Mouse (Mus musculus) MEL (cell line): ENCODE measurements at regions not wholly inside any gene's neighbourhood (a gene's known extent, or its start where the extent isn't known, plus 50 kb on each side); places are given as distances from the start of the nearest gene placed in this dataset.

Experiments
- DNase-seq: peaks from one replicate; pipeline ENCODE4 v3.0.0; 2011; ENCODE audit warnings: low read depth, low spot score
- H3K27ac ChIP-seq: 2 replicates; pipeline ENCODE4 v1.5.1; 2012; ENCODE audit warnings: low read depth, mild to moderate bottlenecking, control low read depth, low read length, moderate library complexity; ENCODE audit not compliant: control insufficient read depth
- H3K27me3 ChIP-seq, 2 experiments: fragments of 150-350 bp in 1 of 2; sonication (generic) in 1 of 2; 2 replicates each; pipeline ENCODE4 v1.6.1; 2012; ENCODE audit warnings: low read length in 2 of 2, mild to moderate bottlenecking in 2 of 2, improper control_type of control experiment in 1 of 2, moderate library complexity in 1 of 2; ENCODE audit not compliant: insufficient read depth in 2 of 2, control insufficient read depth in 1 of 2
- H3K36me3 ChIP-seq, 2 experiments: 2 replicates each; pipeline ENCODE4 v1.6.1; 2012 to 2014; ENCODE audit warnings: low read length in 2 of 2, improper control_type of control experiment in 1 of 2, inconsistent platforms in 1 of 2, mild to moderate bottlenecking in 1 of 2; ENCODE audit not compliant: insufficient read depth in 2 of 2, control insufficient read depth in 1 of 2
- H3K4me1 ChIP-seq, 2 experiments: fragments of 150-350 bp in 1 of 2; sonication (generic) in 1 of 2; 2 replicates each; pipeline ENCODE4 v1.6.1; 2012; ENCODE audit warnings: low read length in 2 of 2, improper control_type of control experiment in 1 of 2, mild to moderate bottlenecking in 1 of 2; ENCODE audit not compliant: insufficient read depth in 2 of 2, control insufficient read depth in 1 of 2
- H3K4me3 ChIP-seq, 2 experiments: fragments of 150-350 bp in 1 of 2; sonication (generic) in 1 of 2; 2 replicates each; pipeline ENCODE4 v1.5.1; 2012; ENCODE audit warnings: low read depth in 2 of 2, low read length in 2 of 2, mild to moderate bottlenecking in 2 of 2, moderate library complexity in 2 of 2, control low read depth in 1 of 2, improper control_type of control experiment in 1 of 2; ENCODE audit not compliant: control insufficient read depth in 1 of 2, insufficient read depth in 1 of 2
- H3K79me2 ChIP-seq: 2 replicates; pipeline ENCODE4 v1.6.1; 2012; ENCODE audit warnings: mild to moderate bottlenecking, low read length, moderate library complexity; ENCODE audit not compliant: control insufficient read depth, poor library complexity, insufficient read depth
- H3K9ac ChIP-seq: 2 replicates; pipeline ENCODE4 v1.6.1; 2012; ENCODE audit warnings: low read depth, mild to moderate bottlenecking, control low read depth, low read length, moderate library complexity; ENCODE audit not compliant: control insufficient read depth, poor library complexity, severe bottlenecking
- H3K9me3 ChIP-seq: fragments of 150-350 bp; sonication (generic); replicated peaks from 2 replicates; pipeline ENCODE4 v1.6.1; 2012; ENCODE audit warnings: mild to moderate bottlenecking, low read length, improper control_type of control experiment, moderate library complexity; ENCODE audit not compliant: insufficient read depth
- BHLHE40 ChIP-seq: IDR thresholded peaks from 2 replicates; pipeline ENCODE4 v1.6.1; 2012; ENCODE audit warnings: low read depth, mild to moderate bottlenecking, inconsistent platforms, low read length, improper control_type of control experiment, borderline replicate concordance
- CHD1 ChIP-seq: IDR thresholded peaks from 2 replicates; pipeline ENCODE4 v1.6.1; 2012; ENCODE audit warnings: low read depth, mild to moderate bottlenecking, inconsistent platforms, low read length, improper control_type of control experiment
- CTCF ChIP-seq, 3 experiments: IDR thresholded peaks in 2 of 3; conservative IDR thresholded peaks in 1 of 3; 2 replicates each; pipeline ENCODE4 v1.5.1; 2011 to 2012; ENCODE audit warnings: low read length in 3 of 3, low read depth in 2 of 3, mild to moderate bottlenecking in 2 of 3, improper control_type of control experiment in 1 of 3, inconsistent platforms in 1 of 3, mixed read lengths in 1 of 3, moderate library complexity in 1 of 3; ENCODE audit not compliant: control insufficient read depth in 1 of 3, insufficient read depth in 1 of 3, poor library complexity in 1 of 3, severe bottlenecking in 1 of 3
- ELF1 ChIP-seq: IDR thresholded peaks from 2 replicates; pipeline ENCODE4 v1.6.1; 2014; ENCODE audit warnings: low read depth, mild to moderate bottlenecking, inconsistent platforms, low read length, improper control_type of control experiment, moderate library complexity
- EP300 ChIP-seq, 2 experiments: IDR thresholded peaks; 2 replicates each; pipeline ENCODE4 v1.6.1; 2011; ENCODE audit warnings: improper control_type of control experiment in 2 of 2, low read length in 2 of 2, low read depth in 1 of 2, mild to moderate bottlenecking in 1 of 2
- GABPA ChIP-seq: IDR thresholded peaks from 2 replicates; pipeline ENCODE4 v1.6.1; 2012; ENCODE audit warnings: low read depth, mild to moderate bottlenecking, inconsistent platforms, low read length, improper control_type of control experiment, moderate library complexity
- GATA1 ChIP-seq: IDR thresholded peaks from 2 replicates; pipeline ENCODE4 v1.6.1; 2011; ENCODE audit warnings: low read depth, low read length, improper control_type of control experiment
- KAT2A ChIP-seq: conservative IDR thresholded peaks from 2 replicates; pipeline ENCODE4 v1.6.1; 2012; ENCODE audit warnings: low read depth, low read length, improper control_type of control experiment, inconsistent platforms
- MAFK ChIP-seq: IDR thresholded peaks from 2 replicates; pipeline ENCODE4 v1.6.1; 2011; ENCODE audit warnings: low read depth, mild to moderate bottlenecking, low read length, improper control_type of control experiment, borderline replicate concordance
- MAX ChIP-seq: IDR thresholded peaks from 2 replicates; pipeline ENCODE4 v1.6.1; 2011; ENCODE audit warnings: low read length, improper control_type of control experiment
- MAZ ChIP-seq: IDR thresholded peaks from 2 replicates; pipeline ENCODE4 v1.6.1; 2012; ENCODE audit warnings: low read depth, mild to moderate bottlenecking, inconsistent platforms, low read length, improper control_type of control experiment
- MEF2A ChIP-seq: IDR thresholded peaks from 2 replicates; pipeline ENCODE4 v1.6.1; 2014; ENCODE audit warnings: low read depth, mild to moderate bottlenecking, inconsistent platforms, low read length, improper control_type of control experiment; ENCODE audit not compliant: poor library complexity, insufficient replicate concordance, severe bottlenecking; ENCODE audit errors: extremely low read depth
- MXI1 ChIP-seq: IDR thresholded peaks from 2 replicates; pipeline ENCODE4 v1.6.1; 2011; ENCODE audit warnings: mild to moderate bottlenecking, low read depth, low read length, improper control_type of control experiment
- MYB ChIP-seq: IDR thresholded peaks from 2 replicates; pipeline ENCODE4 v1.6.1; 2011; ENCODE audit warnings: mild to moderate bottlenecking, low read depth, low read length, improper control_type of control experiment
- MYC ChIP-seq: IDR thresholded peaks from 2 replicates; pipeline ENCODE4 v1.6.1; 2011; ENCODE audit warnings: low read depth, mild to moderate bottlenecking, low read length, improper control_type of control experiment, moderate library complexity
- NELFE ChIP-seq: IDR thresholded peaks from 2 replicates; pipeline ENCODE4 v1.6.1; 2011; ENCODE audit warnings: low read depth, low read length, improper control_type of control experiment
- NRF1 ChIP-seq: IDR thresholded peaks from 2 replicates; pipeline ENCODE4 v1.6.1; 2014; ENCODE audit warnings: low read depth, mild to moderate bottlenecking, inconsistent platforms, low read length, improper control_type of control experiment, moderate library complexity; ENCODE audit not compliant: poor library complexity, insufficient read depth, severe bottlenecking
- POLR2A ChIP-seq, 2 experiments: IDR thresholded peaks; 2 replicates each; pipeline ENCODE4 v1.6.1; 2011 to 2012; ENCODE audit warnings: low read length in 2 of 2, mild to moderate bottlenecking in 2 of 2, control low read depth in 1 of 2, improper control_type of control experiment in 1 of 2, low read depth in 1 of 2, moderate library complexity in 1 of 2; ENCODE audit not compliant: control insufficient read depth in 1 of 2, insufficient read depth in 1 of 2, poor library complexity in 1 of 2
- POLR2AphosphoS5 ChIP-seq: IDR thresholded peaks from 2 replicates; pipeline ENCODE4 v1.6.1; 2012; ENCODE audit warnings: low read depth, borderline replicate concordance, mild to moderate bottlenecking, inconsistent platforms, low read length, moderate library complexity, mixed read lengths
- RAD21 ChIP-seq: IDR thresholded peaks from 2 replicates; pipeline ENCODE4 v1.6.1; 2011; ENCODE audit warnings: mild to moderate bottlenecking, low read depth, low read length, improper control_type of control experiment
- RCOR1 ChIP-seq: IDR thresholded peaks from 2 replicates; pipeline ENCODE4 v1.6.1; 2012; ENCODE audit warnings: low read depth, mild to moderate bottlenecking, inconsistent platforms, low read length, improper control_type of control experiment
- SIN3A ChIP-seq: IDR thresholded peaks from 2 replicates; pipeline ENCODE4 v1.6.1; 2012; ENCODE audit warnings: low read length, improper control_type of control experiment, inconsistent platforms
- SMC3 ChIP-seq: IDR thresholded peaks from 2 replicates; pipeline ENCODE4 v1.6.1; 2011; ENCODE audit warnings: low read depth, low read length, improper control_type of control experiment
- TAL1 ChIP-seq: IDR thresholded peaks from 2 replicates; pipeline ENCODE4 v1.6.1; 2012; ENCODE audit warnings: mild to moderate bottlenecking, inconsistent platforms, low read length, moderate library complexity, mixed read lengths
- TBP ChIP-seq: IDR thresholded peaks from 2 replicates; pipeline ENCODE4 v1.8.0; 2011; ENCODE audit warnings: low read depth, low read length, improper control_type of control experiment
- TCF12 ChIP-seq: IDR thresholded peaks from 2 replicates; pipeline ENCODE4 v1.6.1; 2014; ENCODE audit warnings: low read depth, mild to moderate bottlenecking, inconsistent platforms, low read length, improper control_type of control experiment, moderate library complexity
- UBTF ChIP-seq: IDR thresholded peaks from 2 replicates; pipeline ENCODE4 v1.6.1; 2012; ENCODE audit warnings: low read depth, mild to moderate bottlenecking, inconsistent platforms, low read length, improper control_type of control experiment, moderate library complexity, borderline replicate concordance; ENCODE audit not compliant: insufficient read depth
- USF1 ChIP-seq: IDR thresholded peaks from 2 replicates; pipeline ENCODE4 v1.6.1; 2014; ENCODE audit warnings: low read depth, mild to moderate bottlenecking, inconsistent platforms, low read length, improper control_type of control experiment, moderate library complexity
- ZC3H11A ChIP-seq: IDR thresholded peaks from 2 replicates; pipeline ENCODE4 v1.6.1; 2012; ENCODE audit warnings: low read depth, mild to moderate bottlenecking, inconsistent platforms, low read length, improper control_type of control experiment
- ZKSCAN1 ChIP-seq: IDR thresholded peaks from 2 replicates; pipeline ENCODE4 v1.6.1; 2012; ENCODE audit warnings: low read depth, mild to moderate bottlenecking, inconsistent platforms, low read length, improper control_type of control experiment, moderate library complexity

- Histone ChIP-seq H3K27ac (no peak overlapping the region), H3K4me3 (no peak overlapping the region), H3K4me1 (no peaks in the 10 kb centered on the region), H3K79me2 (no peaks in the 10 kb centered on the region), H3K9ac (no peak overlapping the region), H3K36me3 (no peaks in the 10 kb centered on the region), H3K27me3 (no peaks in the 10 kb centered on the region), H3K9me3 (no peaks in the 10 kb centered on the region)
- no peak for TF ChIP-seq MAZ
- TF ChIP-seq POLR2A (IDR thresholded peaks at IDR 0.05; ENCODE audit: control insufficient read depth in 1 of 2, insufficient read depth in 1 of 2, low read depth in 1 of 2, low read length in 2 of 2, poor library complexity in 1 of 2): no peak
- no peak for TF ChIP-seq NRF1
- no peak for TF ChIP-seq USF1
- no peak for TF ChIP-seq MYB
- no peak for TF ChIP-seq MAX
- TF ChIP-seq NELFE: no peak
- TF ChIP-seq MAFK: no peak
- no peak for TF ChIP-seq ZC3H11A
- TF ChIP-seq CTCF (IDR thresholded peaks at IDR 0.05 in 2 of 3, conservative IDR thresholded peaks at IDR 0.05 in 1 of 3; ENCODE audit: control insufficient read depth in 1 of 3, insufficient read depth in 1 of 3, low read depth in 2 of 3, low read length in 3 of 3, poor library complexity in 1 of 3, severe bottlenecking in 1 of 3): no peak
- TF ChIP-seq RCOR1: no peak
- no peak for TF ChIP-seq SIN3A
- TF ChIP-seq GABPA: no peak
- TF ChIP-seq MXI1: no peak
- no peak for TF ChIP-seq KAT2A
- TF ChIP-seq POLR2AphosphoS5: no peak
- TF ChIP-seq GATA1: no peak
- no peak for TF ChIP-seq EP300 (IDR thresholded peaks at IDR 0.05; ENCODE audit: low read depth in 1 of 2, low read length in 2 of 2)
- no peak for TF ChIP-seq TCF12
- TF ChIP-seq BHLHE40: no peak
- DNase-seq: no peak
Measured at GRCm38 (mm10) chr14:71281568-71281967, 681.9 kb upstream of the Fam160b2 start.

- H3K9ac ChIP-seq: no peak overlapping the region
- no peaks in the 10 kb centered on the region for H3K4me1 ChIP-seq
- H3K27me3 ChIP-seq: peaks cover 0 to 4% of the 10 kb centered on the region in 2 experiments; a peak in 2 of 4 replicates
- no peaks in the 10 kb centered on the region for H3K9me3 ChIP-seq
- DNase-seq: no peak
- no peak overlapping the region for H3K4me3 ChIP-seq
- H3K36me3 ChIP-seq: no peaks in the 10 kb centered on the region
- H3K79me2 ChIP-seq: no peaks in the 10 kb centered on the region
- no peak for TF ChIP-seq MEF2A
- no peak for TF ChIP-seq UBTF
- TF ChIP-seq MAZ: no peak
- TF ChIP-seq MAFK: no peak
- TF ChIP-seq TAL1: no peak
- TF ChIP-seq SMC3: no peak
- TF ChIP-seq SIN3A: no peak
- no peak for TF ChIP-seq NRF1
- TF ChIP-seq ELF1: no peak
- no peak for TF ChIP-seq MXI1
- no peak for TF ChIP-seq RAD21
- TF ChIP-seq TBP: no peak
- TF ChIP-seq RCOR1: no peak
- TF ChIP-seq POLR2A (IDR thresholded peaks at IDR 0.05; ENCODE audit: control insufficient read depth in 1 of 2, insufficient read depth in 1 of 2, low read depth in 1 of 2, low read length in 2 of 2, poor library complexity in 1 of 2): no peak
- no peak for TF ChIP-seq CTCF (IDR thresholded peaks at IDR 0.05 in 2 of 3, conservative IDR thresholded peaks at IDR 0.05 in 1 of 3; ENCODE audit: control insufficient read depth in 1 of 3, insufficient read depth in 1 of 3, low read depth in 2 of 3, low read length in 3 of 3, poor library complexity in 1 of 3, severe bottlenecking in 1 of 3)
- no peak for TF ChIP-seq CHD1
- no peak for TF ChIP-seq ZKSCAN1
- TF ChIP-seq MYC: no peak
- no peak for TF ChIP-seq ZC3H11A
- no peak for TF ChIP-seq POLR2AphosphoS5
- H3K27ac ChIP-seq: no peak overlapping the region
Measured at GRCm38 (mm10) chr14:71276309-71276791, 676.7 kb upstream of the Fam160b2 start.
